Mouse (Mus musculus): Measurements from ENCODE around the gene Ap2a2. TPM values are rescaled to one million over a fixed set of nuclear protein-coding genes. Genes with fewer than 3 reads are reported as not detected.

Ap2a2 gene
- total RNA-seq, 1 experiment, result 103 TPM

DNA sequence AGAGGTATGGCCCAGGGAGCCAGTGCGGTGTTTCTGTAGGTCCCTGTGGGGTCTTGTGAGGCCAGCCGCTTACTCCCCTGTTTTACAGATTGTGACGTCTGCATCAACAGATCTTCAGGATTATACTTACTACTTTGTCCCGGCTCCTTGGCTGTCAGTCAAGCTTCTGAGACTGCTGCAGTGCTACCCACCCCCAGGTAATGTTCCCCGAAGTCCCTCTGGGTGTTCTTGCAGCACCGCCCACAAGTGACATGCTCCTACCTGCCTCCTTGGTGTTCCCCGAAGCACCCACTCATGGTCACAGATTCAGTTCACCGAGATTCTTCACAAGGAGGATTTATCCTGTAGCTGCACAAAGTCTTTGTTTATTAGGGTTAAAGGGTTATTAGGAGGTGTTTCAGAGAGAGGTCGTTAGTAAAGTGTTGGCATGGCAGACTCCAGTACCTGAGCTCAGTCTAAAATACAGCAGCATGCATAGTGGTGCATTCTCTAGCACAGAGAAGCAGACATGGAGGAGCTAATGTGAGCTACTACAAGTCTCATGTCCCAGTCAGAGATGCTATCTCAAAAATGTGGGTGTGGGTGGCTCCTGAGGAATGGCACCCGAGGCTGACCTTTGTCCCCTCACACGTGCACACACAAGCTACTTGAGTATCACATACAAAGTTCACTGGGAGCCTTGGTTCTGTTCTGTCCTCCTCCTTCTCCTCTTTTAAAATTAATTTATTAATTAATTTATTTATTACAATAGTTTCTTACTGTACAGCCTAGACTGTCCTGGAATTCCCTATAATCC is 47.9 kb downstream of the Ap2a2 start:
- in situ Hi-C loops (cut with MboI; ENCODE audit: low sequenced_read_pairs in 2 of 2, unreplicated experiment in 2 of 2), result no loop called here
- Histone ChIP-seq H3K9ac (ENCODE audit: insufficient read depth, low read depth, low read length, poor library complexity, severe bottlenecking) (no peak overlapping the region), H3K9me3 (ENCODE audit: control insufficient read depth, insufficient read depth, low read depth, low read length) (no peaks in the 10 kb centered on the region), H3K36me3 (ENCODE audit: control insufficient read depth, insufficient read depth, low read length, poor library complexity, severe bottlenecking) (peaks cover 58% of the 10 kb centered on the region), H3K4me1 (ENCODE audit: control insufficient read depth in 2 of 2, insufficient read depth in 2 of 2, low read length in 2 of 2, poor library complexity in 1 of 2) (no peaks in the 10 kb centered on the region), H3K27ac (ENCODE audit: insufficient read depth, low read depth, low read length, poor library complexity, severe bottlenecking) (no peak overlapping the region), H3K4me3 (ENCODE audit: insufficient read depth in 1 of 2, low read depth in 1 of 2, low read length in 2 of 2, poor library complexity in 1 of 2, severe bottlenecking in 1 of 2) (no peak overlapping the region)
- DNase-seq (ENCODE audit: low read depth, low spot score), result no peak
- no peak for TF ChIP-seq HCFC1 (IDR thresholded peaks at IDR 0.05; ENCODE audit: borderline replicate concordance, insufficient read depth, low read length)
- no peak for TF ChIP-seq MAFK (IDR thresholded peaks at IDR 0.05; ENCODE audit: insufficient read depth, low read depth, low read length)
- TF ChIP-seq ZNF384 (IDR thresholded peaks at IDR 0.05; ENCODE audit: low read depth, low read length), result no peak
- no peak for TF ChIP-seq CHD2 (IDR thresholded peaks at IDR 0.05; ENCODE audit: low read depth, low read length)
- TF ChIP-seq ZC3H11A (IDR thresholded peaks at IDR 0.05; ENCODE audit: borderline replicate concordance, low read depth, low read length), result no peak

- DNase-seq (ENCODE audit: low read depth, low spot score), result no peak
- in situ Hi-C loops (cut with MboI; ENCODE audit: low sequenced_read_pairs in 2 of 2, unreplicated experiment in 2 of 2), result no loop called here
These were observed 49.9 kb downstream of the Ap2a2 start for GRCm38 (mm10) chr7:141611711-141612370.

GRCm38 (mm10) chr7:141612371-141612760 is 50.4 kb downstream of the Ap2a2 start:
- no peak overlapping the region for H3K9ac ChIP-seq (ENCODE audit: insufficient read depth, low read depth, low read length, poor library complexity, severe bottlenecking)
- in situ Hi-C loops (cut with MboI; ENCODE audit: low sequenced_read_pairs in 2 of 2, unreplicated experiment in 2 of 2), result no loop called here
- H3K4me3 ChIP-seq (ENCODE audit: insufficient read depth in 1 of 2, low read depth in 1 of 2, low read length in 2 of 2, poor library complexity in 1 of 2, severe bottlenecking in 1 of 2), result no peak overlapping the region
- TF ChIP-seq ZC3H11A (IDR thresholded peaks at IDR 0.05; ENCODE audit: borderline replicate concordance, low read depth, low read length) (no peak), MAFK (IDR thresholded peaks at IDR 0.05; ENCODE audit: insufficient read depth, low read depth, low read length) (no peak), HCFC1 (IDR thresholded peaks at IDR 0.05; ENCODE audit: borderline replicate concordance, insufficient read depth, low read length) (no peak), CHD2 (IDR thresholded peaks at IDR 0.05; ENCODE audit: low read depth, low read length) (no peak), ZNF384 (IDR thresholded peaks at IDR 0.05; ENCODE audit: low read depth, low read length) (no peak)
- peaks cover 62% of the 10 kb centered on the region for H3K36me3 ChIP-seq (ENCODE audit: control insufficient read depth, insufficient read depth, low read length, poor library complexity, severe bottlenecking)
- H3K9me3 ChIP-seq (ENCODE audit: control insufficient read depth, insufficient read depth, low read depth, low read length), result no peaks in the 10 kb centered on the region
- no peak for DNase-seq (ENCODE audit: low read depth, low spot score)
- no peaks in the 10 kb centered on the region for H3K4me1 ChIP-seq (ENCODE audit: control insufficient read depth in 2 of 2, insufficient read depth in 2 of 2, low read length in 2 of 2, poor library complexity in 1 of 2)
- no peak overlapping the region for H3K27ac ChIP-seq (ENCODE audit: insufficient read depth, low read depth, low read length, poor library complexity, severe bottlenecking)

More at GRCm38 (mm10) chr7:141611711-141612370, 49.9 kb downstream of the Ap2a2 start:
- H3K36me3 ChIP-seq (ENCODE audit: control insufficient read depth, insufficient read depth, low read length, poor library complexity, severe bottlenecking), result peaks cover 64% of the 10 kb centered on the region
- H3K4me3 ChIP-seq (ENCODE audit: insufficient read depth in 1 of 2, low read depth in 1 of 2, low read length in 2 of 2, poor library complexity in 1 of 2, severe bottlenecking in 1 of 2), result no peak overlapping the region
- no peaks in the 10 kb centered on the region for H3K9me3 ChIP-seq (ENCODE audit: control insufficient read depth, insufficient read depth, low read depth, low read length)
- no peak overlapping the region for H3K27ac ChIP-seq (ENCODE audit: insufficient read depth, low read depth, low read length, poor library complexity, severe bottlenecking)
- no peak overlapping the region for H3K9ac ChIP-seq (ENCODE audit: insufficient read depth, low read depth, low read length, poor library complexity, severe bottlenecking)
- no peaks in the 10 kb centered on the region for H3K4me1 ChIP-seq (ENCODE audit: control insufficient read depth in 2 of 2, insufficient read depth in 2 of 2, low read length in 2 of 2, poor library complexity in 1 of 2)
- TF ChIP-seq HCFC1 (IDR thresholded peaks at IDR 0.05; ENCODE audit: borderline replicate concordance, insufficient read depth, low read length), result no peak

- Histone ChIP-seq H3K4me1 (ENCODE audit: control insufficient read depth in 2 of 2, insufficient read depth in 2 of 2, low read length in 2 of 2, poor library complexity in 1 of 2) (no peaks in the 10 kb centered on the region), H3K36me3 (ENCODE audit: control insufficient read depth, insufficient read depth, low read length, poor library complexity, severe bottlenecking) (peaks cover 62% of the 10 kb centered on the region), H3K9ac (ENCODE audit: insufficient read depth, low read depth, low read length, poor library complexity, severe bottlenecking) (no peak overlapping the region), H3K9me3 (ENCODE audit: control insufficient read depth, insufficient read depth, low read depth, low read length) (no peaks in the 10 kb centered on the region), H3K4me3 (ENCODE audit: insufficient read depth in 1 of 2, low read depth in 1 of 2, low read length in 2 of 2, poor library complexity in 1 of 2, severe bottlenecking in 1 of 2) (no peak overlapping the region), H3K27ac (ENCODE audit: insufficient read depth, low read depth, low read length, poor library complexity, severe bottlenecking) (no peak overlapping the region)
- in situ Hi-C loops (cut with MboI; ENCODE audit: low sequenced_read_pairs in 2 of 2, unreplicated experiment in 2 of 2), result no loop called here
- TF ChIP-seq CHD2 (IDR thresholded peaks at IDR 0.05; ENCODE audit: low read depth, low read length), result no peak
- no peak for TF ChIP-seq HCFC1 (IDR thresholded peaks at IDR 0.05; ENCODE audit: borderline replicate concordance, insufficient read depth, low read length)
- TF ChIP-seq ZNF384 (IDR thresholded peaks at IDR 0.05; ENCODE audit: low read depth, low read length), result no peak
- no peak for TF ChIP-seq ZC3H11A (IDR thresholded peaks at IDR 0.05; ENCODE audit: borderline replicate concordance, low read depth, low read length)
- no peak for TF ChIP-seq MAFK (IDR thresholded peaks at IDR 0.05; ENCODE audit: insufficient read depth, low read depth, low read length)
- DNase-seq (ENCODE audit: low read depth, low spot score), result no peak
These were observed 50.8 kb downstream of the Ap2a2 start for GRCm38 (mm10) chr7:141612791-141613190.

Data from ES-E14 (cell line).